Mouse (Mus musculus): ENCODE results near the gene Abtb2. TPM values are rescaled to one million over a fixed set of nuclear protein-coding genes. Genes with fewer than 3 reads are reported as not detected.
"Not testable (repeated sequence)": the region's sequence is repeated elsewhere in the genome, so short reads cannot be mapped to it uniquely, and the experiment has no call there.

Gene Abtb2
- 14.9 and 16.0 TPM in 2 replicates for polyA plus RNA-seq (2012; rRNA removed)

GRCm38 (mm10) chr2:103565732-103566422 is at the start of gene Abtb2:
TSS of gene Abtb2 (plus strand) at chr2:103566310.
- peak; percentile 49; the same call in 1 of the 2 replicates for TF ChIP-seq POLR2A (IDR thresholded peaks at IDR 0.05; ENCODE audit: borderline replicate concordance, insufficient read depth, low read length)
- TF ChIP-seq CTCF (IDR thresholded peaks at IDR 0.05; ENCODE audit: borderline replicate concordance, insufficient read depth, low read depth, low read length): no peak
- no peaks in the 10 kb centered on the region for H3K27me3 ChIP-seq (ENCODE audit: control insufficient read depth, insufficient read depth, low read length)
- DNase-seq: peak; percentile 89 to 90
- H3K4me1 ChIP-seq (ENCODE audit: control insufficient read depth, insufficient read depth, low read length): no peaks in the 10 kb centered on the region
- under 1% methylated on average over 34 of the region's 34 CpGs for WGBS
- H3K4me3 ChIP-seq (replicated peaks; ENCODE audit: insufficient read depth, low read depth, low read length): peak within 1 kb of the TSS; percentile 61
- H3K27ac ChIP-seq (ENCODE audit: insufficient read depth, low read length): no peak within 1 kb of the TSS

DNA sequence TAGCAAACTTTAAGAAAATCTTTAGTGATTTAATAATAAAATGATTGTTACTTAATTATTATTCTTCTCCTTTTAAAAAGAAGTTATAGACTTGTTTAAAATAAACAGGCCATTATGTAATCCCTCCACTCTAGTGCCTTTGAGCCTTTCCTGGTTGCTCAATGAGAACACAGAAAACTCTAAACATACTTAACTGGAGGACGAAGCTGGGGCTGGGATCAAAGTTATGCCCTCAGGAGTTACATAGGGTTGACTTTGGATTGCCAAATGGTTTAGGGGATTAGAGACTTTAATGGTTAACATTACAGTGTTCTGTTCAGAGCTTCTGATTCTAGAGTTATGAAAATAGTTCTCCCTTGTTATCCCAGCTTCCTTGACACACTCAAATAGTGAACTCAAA is 49.6 kb upstream of the Abtb2 start:
- no peak overlapping the region for H3K4me3 ChIP-seq (replicated peaks; ENCODE audit: insufficient read depth, low read depth, low read length)
- DNase-seq: no peak
- no peaks in the 10 kb centered on the region; the same call in 1 of the 2 replicates for H3K27me3 ChIP-seq (ENCODE audit: control insufficient read depth, insufficient read depth, low read length)
- no peak overlapping the region for H3K27ac ChIP-seq (ENCODE audit: insufficient read depth, low read length)
- 96% methylated on average over 1 of the region's 1 CpGs for WGBS
- TF ChIP-seq POLR2A (IDR thresholded peaks at IDR 0.05; ENCODE audit: borderline replicate concordance, insufficient read depth, low read length): no peak
- no peak for TF ChIP-seq CTCF (IDR thresholded peaks at IDR 0.05; ENCODE audit: borderline replicate concordance, insufficient read depth, low read depth, low read length)
- H3K4me1 ChIP-seq (ENCODE audit: control insufficient read depth, insufficient read depth, low read length): peaks cover 3% of the 10 kb centered on the region

DNA sequence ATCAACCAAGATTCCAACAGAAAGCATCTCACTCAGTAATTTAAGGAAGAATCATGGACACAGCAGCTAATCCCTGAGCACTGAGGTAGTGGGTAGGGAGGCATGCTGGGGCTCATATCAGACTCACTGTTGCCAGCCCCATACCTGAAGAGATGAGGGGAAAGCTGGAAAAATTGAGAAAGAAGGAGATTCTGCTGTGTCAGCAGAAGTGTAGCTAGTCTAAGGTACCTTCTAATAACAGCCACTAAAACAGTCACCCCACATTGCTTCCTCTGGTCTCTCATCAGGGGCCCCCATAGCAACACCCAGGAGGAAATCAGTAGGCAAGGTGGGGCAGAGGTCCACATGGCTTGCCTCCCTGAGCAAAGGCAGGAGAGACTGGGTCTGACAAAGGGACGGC is 40.5 kb upstream of the Abtb2 start:
- TF ChIP-seq CTCF (IDR thresholded peaks at IDR 0.05; ENCODE audit: borderline replicate concordance, insufficient read depth, low read depth, low read length) (no peak), POLR2A (IDR thresholded peaks at IDR 0.05; ENCODE audit: borderline replicate concordance, insufficient read depth, low read length) (no peak)
- DNase-seq: no peak
- Histone ChIP-seq H3K4me3 (replicated peaks; ENCODE audit: insufficient read depth, low read depth, low read length) (no peak overlapping the region), H3K27me3 (ENCODE audit: control insufficient read depth, insufficient read depth, low read length) (no peaks in the 10 kb centered on the region), H3K27ac (ENCODE audit: insufficient read depth, low read length) (no peak overlapping the region), H3K4me1 (ENCODE audit: control insufficient read depth, insufficient read depth, low read length) (no peaks in the 10 kb centered on the region)
- 86% methylated on average over 1 of the region's 1 CpGs for WGBS

DNA sequence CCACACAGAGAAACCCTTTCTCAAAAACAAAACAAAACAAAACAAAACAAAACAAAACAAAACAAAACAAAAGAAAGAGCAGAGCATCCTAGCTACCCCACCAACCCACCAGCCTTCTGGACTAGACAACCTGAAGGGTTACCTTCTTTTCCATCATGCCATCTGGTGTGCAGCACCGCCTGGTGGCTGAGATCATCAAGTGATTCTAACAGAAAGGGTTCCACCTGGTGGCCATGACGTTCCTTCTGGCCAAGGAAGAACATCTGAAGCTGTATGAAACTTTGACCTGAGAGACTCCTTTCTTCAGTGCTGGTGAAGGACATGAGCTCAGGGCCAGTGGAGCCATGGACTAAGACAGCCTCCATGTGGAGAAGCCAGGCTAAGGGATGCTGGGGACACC is 19.0 kb upstream of the Abtb2 start:
- Histone ChIP-seq H3K27me3 (ENCODE audit: control insufficient read depth, insufficient read depth, low read length) (no peaks in the 10 kb centered on the region), H3K4me1 (ENCODE audit: control insufficient read depth, insufficient read depth, low read length) (no peaks in the 10 kb centered on the region), H3K4me3 (replicated peaks; ENCODE audit: insufficient read depth, low read depth, low read length) (no peak overlapping the region), H3K27ac (ENCODE audit: insufficient read depth, low read length) (no peak overlapping the region)
- TF ChIP-seq POLR2A (IDR thresholded peaks at IDR 0.05; ENCODE audit: borderline replicate concordance, insufficient read depth, low read length) (no peak), CTCF (IDR thresholded peaks at IDR 0.05; ENCODE audit: borderline replicate concordance, insufficient read depth, low read depth, low read length) (peak; percentile 98)
- 7% methylated on average over 2 of the region's 2 CpGs for WGBS
- peak; percentile 57 to 70 for DNase-seq

DNA sequence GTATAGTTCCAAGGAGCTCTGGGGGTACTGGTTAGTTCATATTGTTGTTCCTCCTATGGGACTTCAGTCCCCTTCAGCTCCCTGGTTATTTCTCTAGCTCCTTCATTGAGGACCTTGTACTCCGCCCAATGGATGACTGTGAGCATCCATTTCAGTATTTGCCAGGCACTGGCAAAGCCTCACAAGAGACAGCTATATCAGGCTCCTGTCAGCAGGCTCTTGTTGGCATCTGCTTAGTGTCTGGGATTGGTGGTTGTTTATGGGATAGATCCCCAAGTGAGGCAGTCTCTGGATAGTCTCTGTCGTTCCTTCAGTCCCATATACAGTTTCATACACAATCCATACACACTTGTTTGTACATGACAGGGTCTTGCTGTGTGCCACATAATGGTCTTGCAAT is 15.8 kb upstream of the Abtb2 start:
- H3K4me1 ChIP-seq (ENCODE audit: control insufficient read depth, insufficient read depth, low read length); H3K27ac ChIP-seq (ENCODE audit: insufficient read depth, low read length); H3K4me3 ChIP-seq (replicated peaks; ENCODE audit: insufficient read depth, low read depth, low read length); DNase-seq; H3K27me3 ChIP-seq (ENCODE audit: control insufficient read depth, insufficient read depth, low read length): not testable (repeated sequence)
- WGBS: 85% methylated on average over 2 of the region's 2 CpGs

DNA sequence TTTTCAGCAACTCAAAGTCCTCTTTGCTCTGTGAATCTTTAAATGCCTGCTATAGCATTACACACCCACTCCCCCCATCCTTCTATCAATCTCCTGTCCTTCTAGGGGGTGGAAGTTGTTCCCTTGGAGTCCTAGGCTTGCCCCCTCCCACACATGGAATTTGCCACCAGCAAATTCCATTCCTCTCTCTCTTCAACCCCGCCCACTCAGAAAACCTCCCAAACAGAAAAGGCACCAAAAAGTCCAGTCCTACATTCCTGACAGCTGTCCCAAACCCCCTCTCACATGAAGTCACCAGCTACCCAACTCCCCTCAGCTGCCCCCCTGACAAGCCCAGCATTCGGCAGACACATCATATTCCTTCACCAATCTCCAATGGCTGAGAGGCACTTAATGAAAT is 12.1 kb upstream of the Abtb2 start:
- no peak for DNase-seq
- Histone ChIP-seq H3K27me3 (ENCODE audit: control insufficient read depth, insufficient read depth, low read length) (no peaks in the 10 kb centered on the region), H3K4me3 (replicated peaks; ENCODE audit: insufficient read depth, low read depth, low read length) (no peak overlapping the region), H3K4me1 (ENCODE audit: control insufficient read depth, insufficient read depth, low read length) (no peaks in the 10 kb centered on the region), H3K27ac (ENCODE audit: insufficient read depth, low read length) (no peak overlapping the region)
- WGBS: 69% methylated on average over 2 of the region's 2 CpGs
- no peak for TF ChIP-seq POLR2A (IDR thresholded peaks at IDR 0.05; ENCODE audit: borderline replicate concordance, insufficient read depth, low read length)
- no peak for TF ChIP-seq CTCF (IDR thresholded peaks at IDR 0.05; ENCODE audit: borderline replicate concordance, insufficient read depth, low read depth, low read length)

- TF ChIP-seq CTCF (IDR thresholded peaks at IDR 0.05; ENCODE audit: borderline replicate concordance, insufficient read depth, low read depth, low read length) (no peak), POLR2A (IDR thresholded peaks at IDR 0.05; ENCODE audit: borderline replicate concordance, insufficient read depth, low read length) (no peak)
- no peak overlapping the region for H3K4me3 ChIP-seq (replicated peaks; ENCODE audit: insufficient read depth, low read depth, low read length)
- WGBS: 58% methylated on average over 10 of the region's 10 CpGs
- H3K27me3 ChIP-seq (ENCODE audit: control insufficient read depth, insufficient read depth, low read length): no peaks in the 10 kb centered on the region
- DNase-seq: no peak
- H3K27ac ChIP-seq (ENCODE audit: insufficient read depth, low read length): no peak overlapping the region
- no peaks in the 10 kb centered on the region for H3K4me1 ChIP-seq (ENCODE audit: control insufficient read depth, insufficient read depth, low read length)
Measured at GRCm38 (mm10) chr2:103556125-103556877, 9.8 kb upstream of the Abtb2 start.

DNA sequence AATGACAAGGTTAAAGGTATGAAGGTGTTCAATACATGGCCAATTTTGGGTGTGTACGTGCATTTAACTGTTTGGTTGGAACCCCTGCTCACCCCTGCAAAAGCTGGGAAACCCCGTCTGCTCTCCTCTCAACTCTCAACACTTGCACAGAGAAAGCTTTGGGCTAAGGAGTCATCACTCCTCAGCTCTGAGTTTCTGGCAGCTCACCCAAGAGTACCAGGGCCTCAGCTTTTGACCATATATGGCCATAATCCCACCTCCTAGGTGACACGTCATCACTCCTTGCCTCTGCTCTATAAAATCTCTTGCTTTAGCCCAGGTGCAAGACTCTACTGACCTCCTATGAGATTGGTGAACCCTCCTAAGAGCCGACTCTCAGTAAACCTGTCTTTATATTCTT is 5.2 kb upstream of the Abtb2 start:
- no peak for TF ChIP-seq POLR2A (IDR thresholded peaks at IDR 0.05; ENCODE audit: borderline replicate concordance, insufficient read depth, low read length)
- TF ChIP-seq CTCF (IDR thresholded peaks at IDR 0.05; ENCODE audit: borderline replicate concordance, insufficient read depth, low read depth, low read length): no peak
- Histone ChIP-seq H3K4me3 (replicated peaks; ENCODE audit: insufficient read depth, low read depth, low read length) (no peak overlapping the region), H3K4me1 (ENCODE audit: control insufficient read depth, insufficient read depth, low read length) (no peaks in the 10 kb centered on the region), H3K27ac (ENCODE audit: insufficient read depth, low read length) (no peak overlapping the region), H3K27me3 (ENCODE audit: control insufficient read depth, insufficient read depth, low read length) (no peaks in the 10 kb centered on the region)
- no peak for DNase-seq
- 76% methylated on average over 4 of the region's 4 CpGs for WGBS

Measured in cerebellum, adult 2 months (tissue).